Mouse (Mus musculus) adrenal gland, adult (tissue): ENCODE measurements around the gene A730015C16Rik.

Experiments
- DNase-seq, 2 experiments: peaks; one replicate each; pipeline ENCODE4 v3.0.0; 2022 to 2023; ENCODE audit warnings: low spot score in 1 of 2; ENCODE audit not compliant: inconsistent age in 2 of 2

A730015C16Rik gene

DNA sequence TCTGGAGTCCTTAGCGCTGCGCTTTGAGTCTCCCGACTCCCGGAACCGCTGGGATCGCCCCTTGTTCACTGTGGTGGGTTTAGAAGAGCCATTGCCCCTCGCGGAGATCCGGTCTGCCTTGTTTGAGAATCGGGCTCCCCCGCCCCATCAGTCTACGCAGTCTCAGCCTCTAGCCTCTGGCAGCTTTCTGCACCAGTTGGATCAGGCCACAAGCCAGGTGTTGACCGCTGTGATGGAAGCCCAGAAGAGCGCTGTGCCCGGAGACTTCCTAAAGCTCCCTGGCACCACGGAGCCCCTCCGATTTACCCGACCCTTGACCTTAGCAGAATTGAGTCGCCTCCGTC is at the start of gene A730015C16Rik:
Gene A730015C16Rik, minus strand, starts transcription at position 115 of the 344 bp plus-strand sequence.
- DNase-seq = no peak

- DNase-seq = no peak
These were observed 42.5 kb upstream of the A730015C16Rik start for GRCm38 (mm10) chr4:108890876-108891275.

DNA sequence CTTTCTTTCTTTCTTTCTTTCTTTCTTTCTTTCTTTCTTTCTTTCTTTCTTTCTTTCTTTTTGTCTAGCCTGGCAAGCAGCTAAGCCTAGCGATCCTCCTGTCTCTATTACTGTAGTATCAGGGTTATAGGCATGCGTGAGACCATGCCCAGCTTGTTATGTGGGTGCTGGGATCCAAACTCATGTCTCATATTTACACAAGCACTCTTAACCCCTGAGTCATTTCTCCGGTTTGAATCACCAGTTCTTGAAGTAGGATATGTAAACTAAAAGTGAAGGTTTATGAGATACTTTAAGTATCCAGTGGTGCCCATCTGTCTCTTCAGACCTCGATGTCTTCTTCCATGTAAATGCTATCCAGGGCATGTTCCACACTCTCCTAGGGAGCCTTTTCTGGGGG is 39.0 kb upstream of the A730015C16Rik start:
- DNase-seq = no peak

DNA sequence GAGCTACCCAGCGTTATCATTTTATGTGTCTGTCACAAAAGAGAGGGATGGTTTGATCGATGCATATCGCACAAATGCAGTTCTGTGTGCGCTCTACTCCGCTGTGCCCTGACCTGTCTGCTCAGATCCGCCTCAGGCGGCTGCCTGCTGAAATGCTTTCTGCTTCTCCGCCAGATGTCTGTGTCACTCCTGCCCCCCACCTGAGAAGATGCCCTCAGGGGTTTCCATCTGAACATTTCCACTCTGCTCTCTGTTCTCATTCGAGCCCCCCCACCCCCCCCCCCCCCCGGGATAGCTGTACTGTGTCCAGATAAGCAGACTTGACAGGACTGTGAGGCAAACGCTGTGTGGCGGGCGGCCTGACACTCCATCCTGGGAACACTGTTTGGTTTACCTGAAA is 35.4 kb upstream of the A730015C16Rik start:
- peak; percentile 35 to 53 for DNase-seq

GRCm38 (mm10) chr4:108878963-108879822 is 30.8 kb upstream of the A730015C16Rik start, which contains the start of gene Rab3b:
Rab3b (plus strand) TSS chr4:108879063.
- DNase-seq = peak; percentile 61 to 71

GRCm38 (mm10) chr4:108877901-108878300 is 29.5 kb upstream of the A730015C16Rik start:
- no peak for DNase-seq

GRCm38 (mm10) chr4:108873746-108874145 is 25.3 kb upstream of the A730015C16Rik start:
- DNase-seq = no peak

- DNase-seq = peak; percentile 77 to 96
These were observed 21.4 kb upstream of the A730015C16Rik start for GRCm38 (mm10) chr4:108869730-108870374.

GRCm38 (mm10) chr4:108866806-108867205 is 18.4 kb upstream of the A730015C16Rik start:
- no peak for DNase-seq

GRCm38 (mm10) chr4:108847715-108848504 is 509 bp downstream of the A730015C16Rik start, which contains the start of gene Kti12:
Kti12 (plus strand) TSS chr4:108847785.
- DNase-seq = peak; percentile 87 to 96

DNA sequence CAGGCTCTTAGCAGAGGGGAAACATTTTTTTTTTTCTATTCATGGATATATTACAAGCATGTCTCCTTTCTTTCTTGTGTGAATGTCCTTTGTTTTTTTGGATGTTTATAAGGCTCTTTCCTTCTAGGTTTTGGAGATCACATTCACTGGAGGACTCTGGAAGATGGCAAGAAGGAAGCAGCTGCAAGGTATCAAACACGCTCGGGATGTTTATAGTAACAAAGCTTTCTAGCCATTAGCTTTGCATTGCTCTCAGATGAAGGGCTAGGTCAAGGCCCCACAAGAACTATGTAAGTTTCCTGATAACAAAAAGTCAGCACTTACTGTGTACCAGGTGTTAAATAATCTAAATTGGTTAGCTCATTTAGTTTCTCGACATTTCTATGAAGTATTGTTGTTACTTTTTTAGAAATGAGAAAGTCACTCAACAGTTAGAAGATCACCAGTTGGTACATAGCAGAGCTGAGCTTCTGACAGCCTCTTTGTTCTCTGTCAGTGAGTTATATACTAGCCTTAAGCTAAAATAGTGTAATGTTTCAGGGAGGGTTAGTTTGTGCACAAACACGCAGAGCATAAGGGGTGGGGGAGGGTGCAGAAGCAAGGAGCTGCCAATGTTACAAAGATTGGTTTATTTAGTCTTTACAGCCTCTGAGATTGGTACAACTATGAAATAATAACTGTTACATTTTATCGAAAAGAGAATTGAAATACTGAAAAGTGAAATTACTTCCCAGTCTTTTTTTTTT is 2.4 kb downstream of the A730015C16Rik start:
- no peak for DNase-seq

DNA sequence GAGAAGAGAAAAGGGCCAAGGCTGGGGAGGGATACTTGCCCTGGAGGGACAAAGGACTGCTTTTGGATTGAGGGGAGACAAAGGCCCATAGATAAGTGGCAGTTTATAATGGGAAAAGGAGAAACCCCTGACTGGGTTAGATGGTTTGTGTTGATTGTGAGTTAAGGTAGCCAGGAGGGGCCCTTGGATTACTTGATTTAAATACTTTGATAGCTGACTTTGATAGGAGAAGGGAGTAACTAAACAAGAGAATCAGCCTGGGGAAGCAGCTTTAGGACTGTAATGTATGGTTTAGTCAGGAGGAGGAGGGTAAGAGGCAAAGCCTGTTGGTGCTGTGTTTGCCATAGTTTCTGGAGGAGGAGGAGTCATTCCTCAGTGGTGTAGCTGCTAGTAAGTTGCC is 5.1 kb downstream of the A730015C16Rik start:
- DNase-seq = no peak

DNA sequence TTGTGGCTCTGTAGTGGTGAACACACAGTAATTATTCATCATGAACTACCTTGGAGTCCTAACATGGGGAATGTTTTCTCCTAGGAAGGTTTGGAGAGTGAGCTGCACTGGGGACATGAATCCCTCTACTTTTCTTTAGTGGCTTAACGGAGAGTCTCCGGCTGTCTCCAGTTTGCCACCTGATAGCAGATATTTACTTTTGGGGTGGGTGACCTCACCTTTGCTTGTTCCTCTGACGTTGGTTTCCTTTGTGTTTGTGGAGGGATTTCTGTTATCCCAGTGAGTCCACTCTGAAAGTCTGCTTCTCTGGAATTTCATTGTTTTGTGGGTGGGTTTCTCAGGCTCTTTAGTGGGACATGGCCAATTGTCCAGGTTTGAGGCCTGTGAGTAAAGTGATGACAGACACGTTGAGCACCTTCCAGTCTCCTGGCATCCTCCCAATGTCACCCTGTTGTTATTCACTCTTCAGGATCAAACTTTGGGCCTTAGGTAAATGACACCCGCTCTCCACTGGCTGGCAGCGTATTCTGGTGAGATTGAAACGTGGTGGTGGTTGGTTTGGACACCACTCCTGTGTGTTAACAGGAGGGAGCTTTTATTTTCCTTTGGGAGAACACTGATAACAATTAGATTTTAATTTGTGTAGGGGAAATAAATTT is 6.4 kb downstream of the A730015C16Rik start:
- no peak for DNase-seq

- DNase-seq = no peak
These were observed 10.4 kb downstream of the A730015C16Rik start for GRCm38 (mm10) chr4:108838031-108838430.

GRCm38 (mm10) chr4:108835496-108835895 is 12.9 kb downstream of the A730015C16Rik start:
- peak in 1 of 2 experiments; percentile 38 for DNase-seq

DNA sequence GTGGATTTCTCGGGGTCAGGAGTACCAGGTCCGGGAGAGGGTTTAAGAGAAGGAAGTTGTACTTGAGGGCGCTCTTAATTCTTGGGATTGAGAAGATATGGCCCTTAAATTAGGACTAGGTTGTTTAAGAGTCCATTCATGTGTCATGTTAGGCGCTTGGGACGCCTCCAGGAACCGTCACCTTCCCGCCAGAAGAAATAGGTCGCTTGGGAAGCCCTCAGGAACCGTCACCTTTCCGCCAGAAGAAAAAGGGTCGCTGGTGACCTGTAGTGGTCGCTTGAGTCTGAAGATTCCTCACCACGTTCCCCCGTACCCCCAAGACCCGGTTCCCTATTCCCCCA is 13.5 kb downstream of the A730015C16Rik start:
- peak in 1 of 2 experiments; percentile 40 for DNase-seq

- DNase-seq = peak; percentile 90 to 97
These were observed 14.1 kb downstream of the A730015C16Rik start, which contains the start of gene Txndc12 for GRCm38 (mm10) chr4:108834115-108834970. Txndc12 (plus strand) TSS chr4:108834601.

DNA sequence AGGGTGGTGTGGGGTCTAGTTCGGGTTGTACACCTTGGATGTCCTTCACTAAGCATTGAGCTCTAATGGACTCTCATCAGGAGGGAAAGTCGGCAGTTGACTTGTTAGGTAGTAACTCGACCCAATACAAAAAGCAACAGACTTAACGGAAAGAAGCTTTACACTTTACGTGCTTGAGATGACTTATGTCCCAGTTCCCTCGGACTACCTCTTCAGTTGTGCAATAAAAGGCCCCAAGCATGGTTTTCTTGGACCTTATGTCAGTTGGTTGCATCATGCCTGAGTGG is 14.6 kb downstream of the A730015C16Rik start:
- no peak for DNase-seq
